Mouse (Mus musculus) hindbrain, postnatal 0 days (tissue): Measurements from ENCODE around the gene Tmem201. TPM values are rescaled to one million over a fixed set of nuclear protein-coding genes. Genes with fewer than 3 reads are reported as not detected.

Experiments
- ATAC-seq: fragments of 200-750 bp; cut with Nextera tagmentation; 2 replicates; pipeline ENCODE4 v1.8.0; 2017; ENCODE audit warnings: mild to moderate bottlenecking, moderate TSS enrichment, moderate library complexity
- DNase-seq: peaks from one replicate; pipeline ENCODE4 v3.0.0-alpha.2; 2015; ENCODE audit warnings: low spot score
- H3K27ac ChIP-seq: fragments of 300-500 bp; sonication (generic); 2 replicates; pipeline ENCODE4 v1.5.1; 2014; ENCODE audit warnings: mild to moderate bottlenecking
- H3K27me3 ChIP-seq: fragments of 300-500 bp; sonication (generic); 2 replicates; pipeline ENCODE4 v1.6.1; 2014; ENCODE audit warnings: low read length, mixed read lengths; ENCODE audit not compliant: insufficient read depth
- H3K36me3 ChIP-seq: fragments of 300-500 bp; sonication (generic); 2 replicates; pipeline ENCODE4 v1.6.1; 2014; ENCODE audit warnings: low read length, mixed read lengths; ENCODE audit not compliant: insufficient read depth
- H3K4me1 ChIP-seq: fragments of 300-500 bp; sonication (generic); 2 replicates; pipeline ENCODE4 v1.6.1; 2014; ENCODE audit warnings: antibody characterized with exemption, low read length, mixed read lengths; ENCODE audit not compliant: insufficient read depth
- H3K4me2 ChIP-seq: fragments of 300-500 bp; sonication (generic); 2 replicates; pipeline ENCODE4 v1.6.1; 2014; ENCODE audit warnings: low read depth, mild to moderate bottlenecking, low read length, moderate library complexity, mixed read lengths
- H3K4me3 ChIP-seq: fragments of 300-500 bp; sonication (generic); 2 replicates; pipeline ENCODE4 v1.5.1; 2014; ENCODE audit warnings: low read length
- H3K9ac ChIP-seq: fragments of 300-500 bp; sonication (generic); replicated peaks from 2 replicates; pipeline ENCODE4 v1.6.1; 2014; ENCODE audit warnings: mild to moderate bottlenecking, low read length, moderate library complexity, mixed read lengths
- H3K9me3 ChIP-seq: fragments of 300-500 bp; sonication (generic); 2 replicates; pipeline ENCODE4 v1.6.1; 2016; ENCODE audit warnings: low read length, mixed read lengths
- CTCF ChIP-seq: IDR thresholded peaks from 2 replicates; pipeline ENCODE4 v1.5.1; 2016; ENCODE audit warnings: antibody characterized with exemption, control low read depth, low read depth
- WGBS: fragments of 180-500 bp; shearing (Covaris S2); extraction: QIAGEN DNeasy Blood & Tissue Kit; methylation state at CpG from one replicate; pipeline ENCODE4 v1.1.7; 2014; 5-methylcytosine and 5-hydroxymethylcytosine counted together
- polyA plus RNA-seq: library from polyadenylated mRNA; unstranded; fragments of >200 nt; fragmentation: Nextera tagmentation; extraction: Ambion mirVana; gene quantifications from 2 replicates; pipeline ENCODE4 v1.2.1, GENCODE M21; 2015
- total RNA-seq: library from RNA; depleted of rRNA; stranded (reverse); fragments of >200 nt; gene quantifications from 2 replicates; pipeline ENCODE4 v1.2.3, GENCODE M21; 2014

Tmem201 gene
- total and polyA plus RNA-seq, 2 experiments from 2014 or later, result 44.7 to 69.8 TPM

DNA sequence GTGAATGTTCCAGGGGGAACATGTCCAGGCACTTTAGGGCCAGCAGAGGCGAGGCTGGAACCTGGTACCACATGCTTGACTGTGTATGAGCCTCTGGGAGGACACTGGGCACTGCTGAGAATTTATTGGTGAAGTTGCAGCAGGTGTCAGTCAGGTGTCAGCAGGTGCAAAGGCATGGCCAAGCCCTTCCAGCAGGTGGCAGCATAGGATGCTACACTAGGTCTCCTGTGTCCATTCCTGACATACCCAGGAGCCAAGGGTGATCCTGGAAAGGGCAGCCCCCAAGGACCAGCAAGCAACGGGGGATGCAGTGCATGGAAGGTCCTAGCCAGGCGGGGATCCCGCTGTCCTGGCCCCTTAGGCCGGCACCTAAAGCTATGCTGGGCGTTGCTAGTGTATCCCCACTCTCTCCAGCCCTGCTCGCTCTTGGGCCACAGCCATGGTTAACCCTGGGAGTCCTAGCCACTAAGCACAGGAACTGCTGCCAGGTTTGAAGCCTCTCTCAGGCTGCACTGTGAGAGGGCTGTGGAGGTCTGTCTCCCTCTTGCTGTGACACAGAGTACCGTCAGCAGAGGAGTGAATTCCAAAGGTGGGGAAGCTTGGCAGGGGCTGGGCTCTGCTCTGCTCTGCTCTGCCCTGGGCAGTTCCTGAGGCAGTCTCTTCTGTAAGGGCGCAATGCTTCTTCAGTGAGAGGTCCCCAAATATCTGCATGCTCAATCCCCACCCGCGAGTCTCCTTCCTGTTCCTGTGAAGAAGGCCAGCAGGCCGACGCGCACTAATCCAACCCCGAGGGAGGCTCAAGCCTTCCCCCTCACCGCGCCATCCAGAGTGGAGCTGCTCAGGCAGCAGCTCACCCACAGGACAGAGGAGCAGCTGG lies 13.8 kb downstream of the Tmem201 start:
- no peaks in the 10 kb centered on the region for H3K9me3 ChIP-seq
- ATAC-seq, result peak; percentile 63
- H3K9ac ChIP-seq, result 0 out of 2 replicates have a peak overlapping the region, but pooled peaks have one; percentile 9
- no peak overlapping the region for H3K4me2 ChIP-seq
- H3K27ac ChIP-seq, result 0 out of 2 replicates have a peak overlapping the region, but pooled peaks have one; percentile 1
- no peaks in the 10 kb centered on the region for H3K4me1 ChIP-seq
- H3K27me3 ChIP-seq, result no peaks in the 10 kb centered on the region
- WGBS, result 54% methylated on average over 17 of the region's 17 CpGs
- H3K4me3 ChIP-seq, result no peak overlapping the region
- peaks cover 38% of the 10 kb centered on the region for H3K36me3 ChIP-seq
- peak; percentile 71 for DNase-seq
- TF ChIP-seq CTCF, result peak; percentile 61

- H3K4me1 ChIP-seq, result no peaks in the 10 kb centered on the region
- 42% methylated on average over 12 of the region's 12 CpGs for WGBS
- no peaks in the 10 kb centered on the region for H3K9me3 ChIP-seq
- no peak for ATAC-seq
- no peak overlapping the region for H3K4me2 ChIP-seq
- H3K36me3 ChIP-seq, result peaks cover 42% of the 10 kb centered on the region
- no peak overlapping the region for H3K27ac ChIP-seq
- no peak overlapping the region for H3K9ac ChIP-seq
- peak; percentile 42 for DNase-seq
- H3K4me3 ChIP-seq, result no peak overlapping the region
- no peaks in the 10 kb centered on the region for H3K27me3 ChIP-seq
- TF ChIP-seq CTCF, result no peak
These were observed 14.8 kb downstream of the Tmem201 start for GRCm38 (mm10) chr4:149723021-149723390.

DNA sequence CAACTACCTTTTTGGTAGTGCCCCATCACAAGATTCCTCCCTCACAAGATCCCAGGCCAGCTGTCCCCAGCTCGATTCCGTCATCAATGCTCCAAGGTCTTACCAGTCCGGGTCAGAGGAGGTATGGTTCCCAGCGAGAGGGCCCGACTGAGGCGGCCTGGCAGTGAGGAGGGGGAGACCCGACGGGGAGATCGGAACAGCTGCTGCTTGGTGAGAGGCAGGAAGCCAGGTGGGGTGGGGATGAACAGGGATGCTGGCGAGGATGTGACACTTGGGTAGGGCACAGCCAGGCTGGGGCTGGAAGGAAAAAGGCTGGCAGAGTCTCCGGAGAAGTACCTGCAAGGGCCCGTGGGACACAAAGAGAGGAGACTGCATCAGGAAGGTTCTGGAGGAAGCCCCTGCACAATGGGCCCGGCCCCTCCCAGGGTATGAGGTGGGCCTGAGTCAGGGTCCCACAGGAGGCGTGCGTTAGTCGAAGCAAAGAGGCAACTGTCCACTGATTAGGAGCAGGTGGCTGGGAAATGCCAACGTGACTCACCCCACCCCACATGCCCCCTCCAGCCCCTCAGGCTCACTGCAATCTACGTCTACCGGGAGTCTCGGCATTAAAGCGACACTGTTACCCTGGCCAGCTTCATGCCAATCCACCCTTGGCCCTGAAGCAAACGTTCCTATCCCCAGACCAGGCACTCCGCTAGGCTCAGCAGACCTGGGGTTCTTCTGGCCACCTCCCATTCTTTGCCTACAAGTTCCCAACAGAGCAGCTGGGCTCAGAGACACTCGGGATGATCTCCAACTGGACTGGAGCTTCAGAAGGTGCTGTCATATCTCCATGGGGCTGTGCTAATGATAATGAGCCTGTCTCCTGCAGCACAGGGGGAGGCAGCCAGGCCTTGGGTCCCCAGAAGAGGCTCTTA lies 15.5 kb downstream of the Tmem201 start:
- DNase-seq, result no peak
- H3K4me3 ChIP-seq, result no peak overlapping the region
- no peak overlapping the region for H3K9ac ChIP-seq
- ATAC-seq, result no peak
- H3K27me3 ChIP-seq, result no peaks in the 10 kb centered on the region
- no peak for TF ChIP-seq CTCF
- H3K27ac ChIP-seq, result no peak overlapping the region
- no peaks in the 10 kb centered on the region for H3K4me1 ChIP-seq
- no peak overlapping the region for H3K4me2 ChIP-seq
- 59% methylated on average over 24 of the region's 24 CpGs for WGBS
- H3K9me3 ChIP-seq, result no peaks in the 10 kb centered on the region
- peaks cover 42% of the 10 kb centered on the region for H3K36me3 ChIP-seq

DNA sequence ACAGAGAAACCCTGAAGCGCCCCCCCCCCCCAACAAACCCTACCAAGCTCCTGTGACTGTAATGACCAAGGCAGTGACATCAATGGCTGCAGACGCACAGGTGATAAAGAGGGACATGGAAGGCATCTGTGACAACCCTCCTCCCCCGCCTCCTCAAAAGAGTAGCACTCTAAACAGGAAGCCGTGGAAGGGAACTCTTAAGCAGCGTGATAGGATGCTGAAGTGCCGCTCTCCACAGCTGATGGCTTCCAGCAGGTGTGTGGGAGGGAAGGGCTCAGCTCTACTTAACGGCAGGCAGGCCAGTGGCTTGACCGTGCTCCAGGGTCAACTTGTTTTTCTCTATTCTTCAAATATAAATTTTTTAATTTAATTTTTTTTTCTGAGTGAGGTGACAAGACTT lies 16.7 kb downstream of the Tmem201 start:
- DNase-seq (no peak), ATAC-seq (no peak)
- WGBS, result 87% methylated on average over 8 of the region's 8 CpGs
- Histone ChIP-seq H3K4me1 (no peaks in the 10 kb centered on the region), H3K4me3 (no peak overlapping the region), H3K9me3 (no peaks in the 10 kb centered on the region), H3K36me3 (peaks cover 40% of the 10 kb centered on the region), H3K4me2 (no peak overlapping the region), H3K27ac (no peak overlapping the region), H3K27me3 (no peaks in the 10 kb centered on the region), H3K9ac (no peak overlapping the region)
- TF ChIP-seq CTCF, result no peak

DNA sequence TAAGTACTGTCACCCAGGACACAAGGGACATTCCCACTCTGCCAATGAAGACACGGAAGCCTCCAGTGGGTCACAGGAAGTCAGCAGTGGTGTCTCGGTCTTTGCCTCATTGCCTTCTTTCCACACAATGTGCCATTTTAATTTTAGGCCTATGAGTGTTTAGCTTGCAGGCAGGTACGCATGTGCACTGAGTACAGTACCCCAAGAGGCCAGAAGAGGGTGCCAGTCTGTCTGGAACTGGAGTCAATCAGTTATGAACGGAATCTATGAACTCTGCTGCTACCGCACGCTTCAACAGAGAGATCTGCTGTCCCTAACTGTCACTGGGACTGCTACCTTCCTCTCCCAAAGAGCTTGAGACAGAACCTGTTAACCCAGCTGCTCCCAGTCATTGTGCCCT lies 18.2 kb downstream of the Tmem201 start:
- Histone ChIP-seq H3K9me3 (no peaks in the 10 kb centered on the region), H3K4me2 (no peak overlapping the region), H3K36me3 (peaks cover 50% of the 10 kb centered on the region), H3K4me3 (no peak overlapping the region), H3K27ac (no peak overlapping the region), H3K4me1 (no peaks in the 10 kb centered on the region), H3K27me3 (no peaks in the 10 kb centered on the region), H3K9ac (no peak overlapping the region)
- whole genome bisulfite sequencing, result 69% methylated on average over 6 of the region's 6 CpGs
- TF ChIP-seq CTCF, result peak; percentile 83
- ATAC-seq (no peak), DNase-seq (peak; percentile 81)

- TF ChIP-seq CTCF, result no peak
- Histone ChIP-seq H3K4me3 (no peak overlapping the region), H3K36me3 (peaks cover 42% of the 10 kb centered on the region), H3K9ac (no peak overlapping the region), H3K27me3 (no peaks in the 10 kb centered on the region), H3K4me1 (no peaks in the 10 kb centered on the region), H3K27ac (no peak overlapping the region), H3K4me2 (no peak overlapping the region), H3K9me3 (no peaks in the 10 kb centered on the region)
- WGBS, result 82% methylated on average over 3 of the region's 3 CpGs
- ATAC-seq (no peak), DNase-seq (no peak)
These were observed 23.3 kb downstream of the Tmem201 start for GRCm38 (mm10) chr4:149714542-149714941.
